Mouse (Mus musculus): ENCODE measurements around the gene Fthl17a. TPM values are rescaled to one million over a fixed set of nuclear protein-coding genes. Genes with fewer than 3 reads are reported as not detected.

Fthl17a gene
- polyA plus RNA-seq (2014; fragmentation: Nextera tagmentation; extraction: Ambion mirVana): not detected in 2 replicates

GRCm38 (mm10) chrX:85249379-85249778 lies at the start of gene Fthl17a:
TSS of gene Fthl17a (plus strand) at chrX:85249679.
- 76% methylated on average over 2 of the region's 2 CpGs for WGBS
- no peak for ATAC-seq (replicated peaks; ENCODE audit: low FRiP score)
- no peak within 1 kb of the TSS for H3K27ac ChIP-seq (ENCODE audit: low read depth, low read length)
- H3K27me3 ChIP-seq (replicated peaks; ENCODE audit: control insufficient read depth, insufficient read depth, low read length): no peaks in the 10 kb centered on the region
- no peaks in the 10 kb centered on the region for H3K9me3 ChIP-seq (ENCODE audit: control insufficient read depth, low read length)
- no peak within 1 kb of the TSS for H3K9ac ChIP-seq (ENCODE audit: low read depth, low read length)
- H3K4me1 ChIP-seq (replicated peaks; ENCODE audit: control insufficient read depth, insufficient read depth, low read length): no peaks in the 10 kb centered on the region
- H3K36me3 ChIP-seq (ENCODE audit: control insufficient read depth, insufficient read depth, low read length): no peaks in the 10 kb centered on the region
- no peak within 1 kb of the TSS for H3K4me3 ChIP-seq (ENCODE audit: low read depth, low read length)
- DNase-seq (ENCODE audit: low spot score): no peak
- no peak within 1 kb of the TSS for H3K4me2 ChIP-seq

DNA sequence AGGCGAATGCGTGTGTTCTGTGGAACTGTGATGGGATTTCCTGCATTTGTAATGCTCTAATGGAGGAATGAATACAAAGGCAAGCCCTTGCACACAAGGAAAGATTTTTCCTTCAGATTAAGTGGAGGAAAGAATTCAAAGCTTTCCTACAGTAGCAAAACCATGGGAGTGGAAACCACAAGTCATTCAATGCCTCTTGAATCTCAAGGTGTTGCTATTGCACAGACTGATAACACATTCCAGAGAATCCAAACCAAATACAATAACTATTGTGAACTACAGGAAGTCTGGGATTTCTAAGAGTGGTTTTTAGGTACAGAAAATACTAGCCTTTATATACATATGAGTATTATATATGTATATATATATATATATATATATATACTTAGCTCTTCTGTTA lies 42.5 kb upstream of the Fthl17a start:
- H3K27me3 ChIP-seq (replicated peaks; ENCODE audit: control insufficient read depth, insufficient read depth, low read length): no peaks in the 10 kb centered on the region
- no peak for DNase-seq (ENCODE audit: low spot score)
- H3K9me3 ChIP-seq (ENCODE audit: control insufficient read depth, low read length): no peaks in the 10 kb centered on the region
- H3K4me1 ChIP-seq (replicated peaks; ENCODE audit: control insufficient read depth, insufficient read depth, low read length): no peaks in the 10 kb centered on the region
- H3K27ac ChIP-seq (ENCODE audit: low read depth, low read length): no peak overlapping the region
- WGBS: 71% methylated on average over 2 of the region's 2 CpGs
- no peak overlapping the region for H3K4me2 ChIP-seq
- no peak overlapping the region for H3K9ac ChIP-seq (ENCODE audit: low read depth, low read length)
- H3K36me3 ChIP-seq (ENCODE audit: control insufficient read depth, insufficient read depth, low read length): no peaks in the 10 kb centered on the region
- no peak for ATAC-seq (replicated peaks; ENCODE audit: low FRiP score)
- H3K4me3 ChIP-seq (ENCODE audit: low read depth, low read length): no peak overlapping the region

DNA sequence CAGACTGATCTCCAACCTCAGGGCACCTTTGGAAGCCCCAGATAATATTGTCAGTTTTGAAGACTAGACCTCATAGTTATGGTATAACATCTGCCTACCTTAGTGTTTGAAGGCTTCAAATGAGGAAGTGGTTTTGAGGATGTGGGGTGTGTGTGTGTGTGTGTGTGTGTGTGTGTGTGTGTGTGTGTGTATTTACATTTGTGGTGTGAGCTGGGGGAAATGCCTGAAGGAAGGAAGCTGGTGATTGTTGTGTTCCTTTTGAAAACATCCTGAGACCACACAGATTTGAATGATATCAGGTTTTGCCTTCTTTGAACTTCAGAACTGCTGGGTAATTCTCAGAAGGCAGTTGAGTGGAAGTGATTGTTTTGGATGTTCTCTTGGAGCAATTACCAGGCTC lies 22.6 kb upstream of the Fthl17a start:
- no peak overlapping the region for H3K4me3 ChIP-seq (ENCODE audit: low read depth, low read length)
- DNase-seq (ENCODE audit: low spot score): no peak
- no peaks in the 10 kb centered on the region for H3K4me1 ChIP-seq (replicated peaks; ENCODE audit: control insufficient read depth, insufficient read depth, low read length)
- no peak for ATAC-seq (replicated peaks; ENCODE audit: low FRiP score)
- H3K4me2 ChIP-seq: no peak overlapping the region
- H3K9ac ChIP-seq (ENCODE audit: low read depth, low read length): no peak overlapping the region
- no peak overlapping the region for H3K27ac ChIP-seq (ENCODE audit: low read depth, low read length)
- no peaks in the 10 kb centered on the region for H3K27me3 ChIP-seq (replicated peaks; ENCODE audit: control insufficient read depth, insufficient read depth, low read length)
- H3K36me3 ChIP-seq (ENCODE audit: control insufficient read depth, insufficient read depth, low read length): no peaks in the 10 kb centered on the region
- no peaks in the 10 kb centered on the region for H3K9me3 ChIP-seq (ENCODE audit: control insufficient read depth, low read length)

GRCm38 (mm10) chrX:85271821-85272220 lies 22.3 kb downstream of the Fthl17a start:
- DNase-seq (ENCODE audit: low spot score): no peak
- WGBS: 61% methylated on average over 8 of the region's 8 CpGs

GRCm38 (mm10) chrX:85272296-85272695 lies 22.8 kb downstream of the Fthl17a start:
- no peak overlapping the region for H3K27ac ChIP-seq (ENCODE audit: low read depth, low read length)
- WGBS: 59% methylated on average over 6 of the region's 6 CpGs
- no peaks in the 10 kb centered on the region for H3K4me1 ChIP-seq (replicated peaks; ENCODE audit: control insufficient read depth, insufficient read depth, low read length)
- ATAC-seq (replicated peaks; ENCODE audit: low FRiP score) (no peak), DNase-seq (ENCODE audit: low spot score) (no peak)
- H3K4me3 ChIP-seq (ENCODE audit: low read depth, low read length): no peak overlapping the region
- no peaks in the 10 kb centered on the region for H3K27me3 ChIP-seq (replicated peaks; ENCODE audit: control insufficient read depth, insufficient read depth, low read length)
- H3K9me3 ChIP-seq (ENCODE audit: control insufficient read depth, low read length): no peaks in the 10 kb centered on the region
- H3K9ac ChIP-seq (ENCODE audit: low read depth, low read length): no peak overlapping the region
- H3K4me2 ChIP-seq: no peak overlapping the region
- H3K36me3 ChIP-seq (ENCODE audit: control insufficient read depth, insufficient read depth, low read length): no peaks in the 10 kb centered on the region

More at GRCm38 (mm10) chrX:85271821-85272220, 22.3 kb downstream of the Fthl17a start:
- Histone ChIP-seq H3K9ac (ENCODE audit: low read depth, low read length) (no peak overlapping the region), H3K27ac (ENCODE audit: low read depth, low read length) (no peak overlapping the region), H3K4me3 (ENCODE audit: low read depth, low read length) (no peak overlapping the region), H3K36me3 (ENCODE audit: control insufficient read depth, insufficient read depth, low read length) (no peaks in the 10 kb centered on the region), H3K4me1 (replicated peaks; ENCODE audit: control insufficient read depth, insufficient read depth, low read length) (no peaks in the 10 kb centered on the region), H3K9me3 (ENCODE audit: control insufficient read depth, low read length) (no peaks in the 10 kb centered on the region), H3K4me2 (no peak overlapping the region), H3K27me3 (replicated peaks; ENCODE audit: control insufficient read depth, insufficient read depth, low read length) (no peaks in the 10 kb centered on the region)
- ATAC-seq (replicated peaks; ENCODE audit: low FRiP score): no peak

DNA sequence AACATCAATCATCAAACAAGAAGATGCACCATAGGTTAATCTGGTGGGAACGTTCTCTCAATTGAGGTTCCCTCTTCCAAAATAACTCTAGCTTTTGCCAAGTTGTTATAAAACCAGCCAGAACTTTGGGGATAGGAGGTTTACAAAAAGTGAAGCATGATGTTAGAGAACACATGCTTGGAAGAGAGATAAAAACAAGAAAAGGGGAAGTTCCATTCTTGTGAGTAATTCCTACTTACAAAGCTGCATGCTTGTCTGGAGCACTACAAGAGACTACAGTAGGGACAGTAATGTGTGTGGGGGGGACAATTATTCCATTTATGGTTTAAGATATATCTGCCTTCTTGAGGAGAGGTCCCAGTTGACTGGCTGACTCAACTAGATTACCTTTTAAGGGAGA lies 40.4 kb downstream of the Fthl17a start:
- H3K27ac ChIP-seq (ENCODE audit: low read depth, low read length): no peak overlapping the region
- H3K27me3 ChIP-seq (replicated peaks; ENCODE audit: control insufficient read depth, insufficient read depth, low read length): no peaks in the 10 kb centered on the region
- H3K9me3 ChIP-seq (ENCODE audit: control insufficient read depth, low read length): no peaks in the 10 kb centered on the region
- ATAC-seq (replicated peaks; ENCODE audit: low FRiP score) (no peak), DNase-seq (ENCODE audit: low spot score) (no peak)
- H3K4me2 ChIP-seq: no peak overlapping the region
- no peaks in the 10 kb centered on the region for H3K4me1 ChIP-seq (replicated peaks; ENCODE audit: control insufficient read depth, insufficient read depth, low read length)
- H3K36me3 ChIP-seq (ENCODE audit: control insufficient read depth, insufficient read depth, low read length): no peaks in the 10 kb centered on the region
- no peak overlapping the region for H3K4me3 ChIP-seq (ENCODE audit: low read depth, low read length)
- 65% methylated on average over 1 of the region's 1 CpGs for WGBS
- H3K9ac ChIP-seq (ENCODE audit: low read depth, low read length): no peak overlapping the region

DNA sequence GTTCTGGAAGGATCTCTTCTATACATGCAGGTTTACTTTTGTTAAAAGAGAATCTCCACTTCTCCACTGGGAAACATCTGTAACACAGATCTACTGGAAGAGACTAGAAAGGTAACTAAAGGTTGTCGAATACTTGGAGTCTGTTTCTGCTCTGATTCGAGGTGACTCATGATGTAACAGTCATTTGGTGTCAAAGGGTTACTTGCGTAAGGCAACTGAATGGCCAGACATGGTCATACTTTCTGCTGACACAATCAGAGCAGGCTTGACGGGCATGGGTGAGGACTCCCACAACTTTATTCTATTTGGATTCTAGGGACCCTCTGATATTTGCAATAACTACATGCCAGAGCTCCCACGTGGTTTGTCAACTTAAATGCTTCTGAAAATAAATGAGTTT lies 43.3 kb downstream of the Fthl17a start:
- no peaks in the 10 kb centered on the region for H3K27me3 ChIP-seq (replicated peaks; ENCODE audit: control insufficient read depth, insufficient read depth, low read length)
- no peaks in the 10 kb centered on the region for H3K4me1 ChIP-seq (replicated peaks; ENCODE audit: control insufficient read depth, insufficient read depth, low read length)
- H3K9me3 ChIP-seq (ENCODE audit: control insufficient read depth, low read length): no peaks in the 10 kb centered on the region
- H3K9ac ChIP-seq (ENCODE audit: low read depth, low read length): no peak overlapping the region
- no peak for ATAC-seq (replicated peaks; ENCODE audit: low FRiP score)
- no peak overlapping the region for H3K4me3 ChIP-seq (ENCODE audit: low read depth, low read length)
- 56% methylated on average over 5 of the region's 5 CpGs for WGBS
- no peak overlapping the region for H3K27ac ChIP-seq (ENCODE audit: low read depth, low read length)
- no peak overlapping the region for H3K4me2 ChIP-seq
- no peak for DNase-seq (ENCODE audit: low spot score)
- H3K36me3 ChIP-seq (ENCODE audit: control insufficient read depth, insufficient read depth, low read length): no peaks in the 10 kb centered on the region

- Histone ChIP-seq H3K27me3 (replicated peaks; ENCODE audit: control insufficient read depth, insufficient read depth, low read length) (no peaks in the 10 kb centered on the region), H3K9me3 (ENCODE audit: control insufficient read depth, low read length) (no peaks in the 10 kb centered on the region), H3K4me3 (ENCODE audit: low read depth, low read length) (no peak overlapping the region), H3K27ac (ENCODE audit: low read depth, low read length) (no peak overlapping the region), H3K36me3 (ENCODE audit: control insufficient read depth, insufficient read depth, low read length) (no peaks in the 10 kb centered on the region), H3K4me2 (no peak overlapping the region), H3K9ac (ENCODE audit: low read depth, low read length) (no peak overlapping the region), H3K4me1 (replicated peaks; ENCODE audit: control insufficient read depth, insufficient read depth, low read length) (no peaks in the 10 kb centered on the region)
- ATAC-seq (replicated peaks; ENCODE audit: low FRiP score) (no peak), DNase-seq (ENCODE audit: low spot score) (no peak)
- 63% methylated on average over 3 of the region's 3 CpGs for WGBS
These were observed 44.5 kb downstream of the Fthl17a start for GRCm38 (mm10) chrX:85294001-85294400.

DNA sequence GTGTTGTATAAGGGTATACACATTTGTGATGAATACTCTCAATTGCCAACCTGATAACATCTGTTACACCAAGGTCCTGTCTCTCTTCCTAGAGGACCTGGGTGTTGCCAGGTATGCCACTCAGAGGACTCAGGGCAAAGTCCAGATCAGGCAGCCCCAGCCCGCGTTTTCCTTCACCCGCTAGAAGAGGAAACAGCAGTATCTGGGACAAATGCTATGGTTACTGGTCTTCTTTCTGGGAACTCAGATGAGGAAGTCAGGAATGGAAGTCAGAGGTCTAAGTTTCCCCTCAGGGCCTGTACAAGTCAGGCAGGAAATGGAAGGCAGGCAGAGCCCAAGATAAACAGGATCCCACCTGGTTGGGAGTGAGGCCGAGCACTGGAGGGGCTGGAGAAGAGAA lies 55.2 kb downstream of the Fthl17a start:
- Histone ChIP-seq H3K4me1 (replicated peaks; ENCODE audit: control insufficient read depth, insufficient read depth, low read length) (no peaks in the 10 kb centered on the region), H3K4me3 (ENCODE audit: low read depth, low read length) (no peak overlapping the region), H3K9ac (ENCODE audit: low read depth, low read length) (no peak overlapping the region), H3K9me3 (ENCODE audit: control insufficient read depth, low read length) (no peaks in the 10 kb centered on the region), H3K27ac (ENCODE audit: low read depth, low read length) (no peak overlapping the region), H3K4me2 (no peak overlapping the region), H3K27me3 (replicated peaks; ENCODE audit: control insufficient read depth, insufficient read depth, low read length) (no peaks in the 10 kb centered on the region), H3K36me3 (ENCODE audit: control insufficient read depth, insufficient read depth, low read length) (no peaks in the 10 kb centered on the region)
- 56% methylated on average over 4 of the region's 4 CpGs for WGBS
- no peak for ATAC-seq (replicated peaks; ENCODE audit: low FRiP score)
- no peak for DNase-seq (ENCODE audit: low spot score)

All from liver, embryonic 11.5 days (tissue).